Mouse (Mus musculus) C2C12 (cell line): Measurements from ENCODE around the gene Epb41l1.

Experiments used
- CEBPB ChIP-seq: IDR thresholded peaks from one replicate; pipeline ENCODE4 v1.6.1; 2011; ENCODE audit warnings: low read depth, mild to moderate bottlenecking, control low read depth, moderate library complexity
- CTCF ChIP-seq: IDR thresholded peaks from one replicate; pipeline ENCODE4 v1.5.1; 2011; ENCODE audit not compliant: control insufficient read depth, insufficient read depth, insufficient read length
- FOSL1 ChIP-seq: IDR thresholded peaks from one replicate; pipeline ENCODE4 v1.8.0; 2011; ENCODE audit warnings: mild to moderate bottlenecking, low read length; ENCODE audit not compliant: poor library complexity, insufficient read depth, severe bottlenecking
- MAX ChIP-seq: IDR thresholded peaks from one replicate; pipeline ENCODE4 v1.6.1; 2011; ENCODE audit warnings: mild to moderate bottlenecking, control low read depth
- MYOD1 ChIP-seq: IDR thresholded peaks from one replicate; pipeline ENCODE4 v1.6.1; 2011; ENCODE audit warnings: low read depth; ENCODE audit not compliant: control insufficient read depth, insufficient read length
- MYOG ChIP-seq: IDR thresholded peaks from one replicate; pipeline ENCODE4 v1.6.1; 2011; ENCODE audit not compliant: control insufficient read depth, insufficient read length; ENCODE audit errors: extremely low read depth
- USF1 ChIP-seq: IDR thresholded peaks from one replicate; pipeline ENCODE4 v1.6.1; 2011; ENCODE audit warnings: low read depth, mild to moderate bottlenecking, control low read depth, moderate library complexity

DNA sequence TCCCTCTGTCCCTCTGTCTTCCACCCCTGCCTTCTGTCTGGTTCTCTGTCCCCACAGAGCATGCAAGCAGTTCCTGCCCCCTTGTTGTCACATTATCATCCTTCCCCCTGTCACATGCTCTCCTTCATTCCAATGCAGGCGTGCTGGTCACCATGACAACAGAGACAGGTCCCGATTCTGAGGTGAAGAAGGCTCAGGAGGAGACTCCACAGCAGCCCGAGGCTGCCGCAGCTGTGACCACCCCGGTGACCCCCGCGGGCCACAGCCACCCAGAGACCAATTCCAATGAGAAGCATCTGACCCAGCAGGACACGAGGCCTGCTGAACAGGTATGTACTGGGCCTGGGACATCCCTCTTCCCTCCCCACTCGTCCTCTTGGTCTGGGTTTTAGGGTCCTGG, 73.1 kb downstream of the Epb41l1 start:
- TF ChIP-seq CTCF (no peak), USF1 (no peak), CEBPB (no peak), MAX (no peak), MYOD1 (no peak), MYOG (no peak), FOSL1 (no peak)
